ENCODE assay signal across 28 mouse cellular contexts in genomic region chr11:7147945-7148344, GRCm38 (mm10). TPM values are rescaled to one million over a fixed set of nuclear protein-coding genes. Genes with fewer than 3 reads are reported as not detected.
DNase-seq lines count a peak whose midpoint lies in the region; ATAC-seq and TF ChIP-seq lines count a peak whose summit lies in the region.
"Had no signal": no experiment of that assay in that cellular context is flagged by ENCODE, and none has a peak within 500 bp of the region (broad histone marks: within the 10 kb centered on the region; RNA-seq: fewer than 3 reads in every experiment).

No protein-coding gene starts in this region.

- H3K79me2 ChIP-seq in liver, adult 2 months (ENCODE audit: control insufficient read depth, insufficient read depth, low read length), result no peaks in the 10 kb centered on the region

- no peak overlapping the region for H3K9ac ChIP-seq in liver, adult 2 months (ENCODE audit: low read depth, low read length)
- no peak overlapping the region for H3K9ac ChIP-seq in liver, embryonic 11.5 days (ENCODE audit: low read depth, low read length)
- no peak overlapping the region for H3K9ac ChIP-seq in midbrain, embryonic 15.5 days
- H3K9ac ChIP-seq: embryonic facial prominence, embryonic 13.5 days; embryonic facial prominence, embryonic 15.5 days; forebrain, embryonic 12.5 days had no signal

- peak overlapping the region; percentile 45 for H3K27ac ChIP-seq in liver, adult 2 months (replicated peaks; ENCODE audit: insufficient read depth, low read depth, low read length)
- H3K27ac ChIP-seq in liver, embryonic 11.5 days (ENCODE audit: low read depth, low read length), result no peak overlapping the region
- H3K27ac ChIP-seq in midbrain, embryonic 10.5 days (replicated peaks), result peak overlapping the region; percentile 35; the same call in 1 of the 2 replicates
- H3K27ac ChIP-seq in midbrain, embryonic 15.5 days, result no peak overlapping the region
- H3K27ac ChIP-seq: embryonic facial prominence, embryonic 13.5 days; embryonic facial prominence, embryonic 15.5 days; forebrain, embryonic 10.5 days; forebrain, embryonic 12.5 days had no signal

- 31% methylated on average over 7 of the region's 7 CpGs for WGBS in liver, adult 2 months
- WGBS in liver, embryonic 11.5 days, result 74% methylated on average over 7 of the region's 7 CpGs
- WGBS in midbrain, embryonic 10.5 days, result 86% methylated on average over 7 of the region's 7 CpGs
- WGBS in midbrain, embryonic 15.5 days, result 95% methylated on average over 7 of the region's 7 CpGs

- H3K4me2 ChIP-seq in liver, embryonic 11.5 days, result no peak overlapping the region
- H3K4me2 ChIP-seq in midbrain, embryonic 15.5 days, result no peak overlapping the region
- H3K4me2 ChIP-seq: embryonic facial prominence, embryonic 13.5 days; embryonic facial prominence, embryonic 15.5 days; forebrain, embryonic 12.5 days had no signal

- TF ChIP-seq CTCF in liver, adult 2 months (IDR thresholded peaks at IDR 0.05; ENCODE audit: low read depth, low read length), result no peak

- no peaks in the 10 kb centered on the region for H3K27me3 ChIP-seq in liver, adult 2 months (ENCODE audit: control insufficient read depth, insufficient read depth, low read length)
- H3K27me3 ChIP-seq in liver, embryonic 11.5 days (replicated peaks; ENCODE audit: control insufficient read depth, insufficient read depth, low read length), result no peaks in the 10 kb centered on the region
- H3K27me3 ChIP-seq in midbrain, embryonic 10.5 days (ENCODE audit: low read depth, poor library complexity, severe bottlenecking), result no peaks in the 10 kb centered on the region
- no peaks in the 10 kb centered on the region for H3K27me3 ChIP-seq in midbrain, embryonic 15.5 days (replicated peaks)
- H3K27me3 ChIP-seq: embryonic facial prominence, embryonic 13.5 days; embryonic facial prominence, embryonic 15.5 days; forebrain, embryonic 12.5 days had no signal

- DNase-seq in cerebellum, postnatal 25 days, result peak; percentile 50 to 51
- no peak for DNase-seq in cerebellum, adult 9-10 months
- DNase-seq in liver, adult 2 months (ENCODE audit: extremely low read depth, low read depth, low spot score), result peak; percentile 85
- no peak for DNase-seq in liver, embryonic 11.5 days (ENCODE audit: low spot score)
- DNase-seq in midbrain, embryonic 10.5 days (ENCODE audit: low spot score), result no peak
- no peak for DNase-seq in urinary bladder, postnatal 10 days (ENCODE audit: low spot score)
- DNase-seq: adrenal gland, adult 2 months; adrenal gland, postnatal 10 days; adrenal gland, postnatal 25 days; cerebellum, adult 11 months; cerebellum, adult 8-10 months; cerebellum, postnatal 10 days; embryo, embryonic 11 days had no signal

- no peaks in the 10 kb centered on the region for H3K36me3 ChIP-seq in liver, adult 2 months (ENCODE audit: control insufficient read depth, insufficient read depth, low read length)
- no peaks in the 10 kb centered on the region for H3K36me3 ChIP-seq in liver, embryonic 11.5 days (ENCODE audit: control insufficient read depth, insufficient read depth, low read length)
- H3K36me3 ChIP-seq in midbrain, embryonic 10.5 days, result 0 out of 2 replicates have a peak, but pooled peaks cover 4% of the 10 kb centered on the region
- H3K36me3 ChIP-seq in midbrain, embryonic 15.5 days (replicated peaks), result no peaks in the 10 kb centered on the region
- H3K36me3 ChIP-seq: embryonic facial prominence, embryonic 15.5 days; forebrain, embryonic 10.5 days; forebrain, embryonic 12.5 days had no signal

- H3K4me1 ChIP-seq in liver, adult 2 months (ENCODE audit: control insufficient read depth, insufficient read depth, low read length), result peaks cover 23% of the 10 kb centered on the region
- H3K4me1 ChIP-seq in liver, embryonic 11.5 days (replicated peaks; ENCODE audit: control insufficient read depth, insufficient read depth, low read length), result no peaks in the 10 kb centered on the region
- H3K4me1 ChIP-seq in midbrain, embryonic 10.5 days, result no peaks in the 10 kb centered on the region; the same call in 1 of the 2 replicates
- H3K4me1 ChIP-seq in midbrain, embryonic 15.5 days, result no peaks in the 10 kb centered on the region
- H3K4me1 ChIP-seq: embryonic facial prominence, embryonic 15.5 days; forebrain, embryonic 10.5 days; forebrain, embryonic 12.5 days had no signal

- H3K4me3 ChIP-seq in liver, adult 2 months (ENCODE audit: insufficient read depth, low read depth, low read length), result no peak overlapping the region
- H3K4me3 ChIP-seq in liver, embryonic 11.5 days (ENCODE audit: low read depth, low read length), result no peak overlapping the region
- H3K4me3 ChIP-seq in midbrain, embryonic 10.5 days, result no peak overlapping the region
- H3K4me3 ChIP-seq in midbrain, embryonic 15.5 days, result no peak overlapping the region
- H3K4me3 ChIP-seq: embryonic facial prominence, embryonic 13.5 days; embryonic facial prominence, embryonic 15.5 days; erythroblast, embryonic 14.5 days; forebrain, embryonic 10.5 days; forebrain, embryonic 12.5 days had no signal

- no peak for ATAC-seq in liver, embryonic 11.5 days (replicated peaks; ENCODE audit: low FRiP score)
- ATAC-seq in midbrain, embryonic 15.5 days (replicated peaks), result no peak
- ATAC-seq: forebrain, embryonic 14.5 days; forebrain, embryonic 16.5 days had no signal

- no peaks in the 10 kb centered on the region for H3K9me3 ChIP-seq in liver, embryonic 11.5 days (ENCODE audit: control insufficient read depth, low read length)
- H3K9me3 ChIP-seq in midbrain, embryonic 10.5 days (replicated peaks), result no peaks in the 10 kb centered on the region
- no peaks in the 10 kb centered on the region for H3K9me3 ChIP-seq in midbrain, embryonic 15.5 days
- H3K9me3 ChIP-seq: embryonic facial prominence, embryonic 13.5 days; embryonic facial prominence, embryonic 15.5 days; forebrain, embryonic 10.5 days; forebrain, embryonic 12.5 days had no signal

- no peak for TF ChIP-seq POLR2A in liver, adult 2 months (IDR thresholded peaks at IDR 0.05; ENCODE audit: extremely low read depth, insufficient read depth, low read length)

RNA-seq across cellular contexts. Expression of gene Gm11985, which starts 40.4 kb away (rescaled TPM):
- not detected in 2 replicates for total RNA-seq in liver, adult 2 months (2014; rRNA removed)
- not detected in 2 replicates for polyA plus RNA-seq in liver, adult 2 months (2012; rRNA removed)
- polyA plus RNA-seq in liver, embryonic 11.5 days (2014; fragmentation: Nextera tagmentation; extraction: Ambion mirVana), result not detected in 2 replicates
- not detected in 2 replicates for polyA plus RNA-seq in midbrain, embryonic 10.5 days (2016; fragmentation: Nextera tagmentation; extraction: Ambion mirVana)
- polyA plus RNA-seq in midbrain, embryonic 15.5 days (2015; fragmentation: Nextera tagmentation; extraction: Ambion mirVana), result not detected in 2 replicates
- total RNA-seq: adrenal gland, adult 2 months; adrenal gland, postnatal 10 days; adrenal gland, postnatal 25 days; adrenal gland, postnatal 4 days; common myeloid progenitor, adult 5-6 weeks; ES-E14; MEL had no signal
- polyA plus RNA-seq: adrenal gland, adult 2 months; brain, embryonic 14.5 days; C2C12; embryonic facial prominence, embryonic 11.5 days; embryonic facial prominence, embryonic 13.5 days; embryonic facial prominence, embryonic 15.5 days; erythroblast, embryonic 14.5 days; forebrain, embryonic 10.5 days; forebrain, embryonic 12.5 days; forebrain, embryonic 14.5 days; forebrain, embryonic 16.5 days had no signal

RNA-seq across cellular contexts. Expression of gene Igfbp1, which starts 49.6 kb away (rescaled TPM):
- 89.1 and 176 TPM in 2 replicates for total RNA-seq in liver, adult 2 months (2014; rRNA removed)
- 17.1 and 50.9 TPM in 2 replicates for polyA plus RNA-seq in liver, adult 2 months (2012; rRNA removed)
- polyA plus RNA-seq in liver, embryonic 11.5 days (2014; fragmentation: Nextera tagmentation; extraction: Ambion mirVana), result 48.2 and 49.9 TPM in 2 replicates
- 0.22 and 0.25 TPM in 2 replicates for polyA plus RNA-seq in midbrain, embryonic 10.5 days (2016; fragmentation: Nextera tagmentation; extraction: Ambion mirVana)
- 0.37 TPM in 1 of 2 replicates, not detected in the other for polyA plus RNA-seq in midbrain, embryonic 15.5 days (2015; fragmentation: Nextera tagmentation; extraction: Ambion mirVana)
- total RNA-seq: adrenal gland, postnatal 25 days; common myeloid progenitor, adult 5-6 weeks; ES-E14; MEL had no signal
- polyA plus RNA-seq: C2C12; forebrain, embryonic 12.5 days had no signal

Comparison
In these comparisons a context has a peak if more than half of its experiments do, and no peak if none do; other contexts are left out.
1. DNase-seq: peak in cerebellum, postnatal 25 days (2 of 2) and liver, adult 2 months (single experiment); none in cerebellum, adult 9-10 months (single experiment), liver, embryonic 11.5 days (single experiment), midbrain, embryonic 10.5 days (single experiment) and urinary bladder, postnatal 10 days (single experiment).
2. H3K27ac ChIP-seq: peak in liver, adult 2 months (single experiment) and midbrain, embryonic 10.5 days (single experiment); none in liver, embryonic 11.5 days (single experiment) and midbrain, embryonic 15.5 days (single experiment).
3. RNA of gene Igfbp1, which starts 49.6 kb away (polyA plus RNA-seq): 48.2 to 49.9 TPM in liver, embryonic 11.5 days and 17.1 to 50.9 TPM in liver, adult 2 months; 0.22 to 0.25 TPM in midbrain, embryonic 10.5 days and 0.37 TPM in midbrain, embryonic 15.5 days; every median in the first group is over 10 times any median in the second.